Mouse (Mus musculus) B cell, adult (primary cell): Measurements from ENCODE around the gene Sbno2. TPM values are rescaled to one million over a fixed set of nuclear protein-coding genes. Genes with fewer than 3 reads are reported as not detected.

ENCODE experiments used
- total RNA-seq: library from RNA; stranded (reverse); gene quantifications from 4 replicates; pipeline ENCODE4 v1.2.4, GENCODE M21; 2023; ENCODE audit not compliant: inconsistent age

Sbno2 gene
- total RNA-seq = 109 to 122 TPM (median 117 TPM) in 4 replicates

GRCm38 (mm10) chr10:80105460-80105859, at the start of gene Sbno2:
TSS of gene Sbno2 (minus strand) at chr10:80105571.

GRCm38 (mm10) chr10:80147719-80148601, 42.6 kb upstream of the Sbno2 start, which contains the start of gene Midn:
TSS of gene Midn (plus strand) at chr10:80148272.

GRCm38 (mm10) chr10:80140666-80141035, 35.3 kb upstream of the Sbno2 start, which contains the start of gene Cbarp:
TSS of gene Cbarp (minus strand) at chr10:80140835.

GRCm38 (mm10) chr10:80138553-80139438, 33.4 kb upstream of the Sbno2 start, which contains the start of gene Atp5d:
TSS of gene Atp5d (plus strand) at chr10:80138632.

GRCm38 (mm10) chr10:80115290-80115943, 10.0 kb upstream of the Sbno2 start, which contains the start of gene Stk11:
TSS of gene Stk11 (plus strand) at chr10:80115803.

GRCm38 (mm10) chr10:80047041-80047565, 58.3 kb downstream of the Sbno2 start, which contains the start of gene Gpx4:
TSS of gene Gpx4 (plus strand) at chr10:80047166.

GRCm38 (mm10) chr10:80039559-80039979, 65.8 kb downstream of the Sbno2 start, which contains the start of gene Polr2e:
TSS of gene Polr2e (minus strand) at chr10:80039795.

GRCm38 (mm10) chr10:80016511-80016910, 88.9 kb downstream of the Sbno2 start, which contains the start of gene Arhgap45:
TSS of gene Arhgap45 (plus strand) at chr10:80016653.

Other genes with a start within 250 kb of the Sbno2 start
- not detected in 4 replicates for gene Prtn3, start 231.1 kb downstream of the Sbno2 start, total RNA-seq
- gene Plppr3, start 230.9 kb downstream of the Sbno2 start, total RNA-seq = 0.27 to 1.1 TPM (median 0.75 TPM) in 4 replicates
- gene Elane, start 219.3 kb downstream of the Sbno2 start, total RNA-seq = not detected in 4 replicates
- gene Cfd, start 214.7 kb downstream of the Sbno2 start, total RNA-seq = not detected in 4 replicates
- 76.7 to 86.8 TPM (median 80.6 TPM) in 4 replicates for gene Med16, start 196.6 kb downstream of the Sbno2 start, total RNA-seq
- gene Gm26602, start 194.7 kb downstream of the Sbno2 start, total RNA-seq = not detected in 4 replicates
- gene Kiss1r, start 188.6 kb downstream of the Sbno2 start, total RNA-seq = 0.16 to 0.90 TPM (median 0.41 TPM) in 4 replicates
- 97.6 to 112 TPM (median 107 TPM) in 4 replicates for gene R3hdm4, start 184.4 kb downstream of the Sbno2 start, total RNA-seq
- 33.9 to 40.6 TPM (median 35.9 TPM) in 4 replicates for gene Arid3a, start 178.5 kb downstream of the Sbno2 start, total RNA-seq
- gene Wdr18, start 145.4 kb downstream of the Sbno2 start, total RNA-seq = 40.2 to 51.6 TPM (median 44.7 TPM) in 4 replicates
- 0.21 TPM in 1 of 4 replicates, not detected in the others for gene Grin3b, start 134.9 kb downstream of the Sbno2 start, total RNA-seq
- 157 to 164 TPM (median 160 TPM) in 4 replicates for gene Tmem259, start 121.2 kb downstream of the Sbno2 start, total RNA-seq
- gene Cnn2, start 117.0 kb downstream of the Sbno2 start, total RNA-seq = 325 to 361 TPM (median 340 TPM) in 4 replicates
- gene Abca7, start 109.1 kb downstream of the Sbno2 start, total RNA-seq = 53.9 to 56.0 TPM (median 54.6 TPM) in 4 replicates
- gene Arhgap45, start 88.9 kb downstream of the Sbno2 start, total RNA-seq = 493 to 520 TPM (median 510 TPM) in 4 replicates
- 73.4 to 86.2 TPM (median 75.9 TPM) in 4 replicates for gene Polr2e, start 65.8 kb downstream of the Sbno2 start, total RNA-seq
- 124 to 132 TPM (median 128 TPM) in 4 replicates for gene Gpx4, start 58.4 kb downstream of the Sbno2 start, total RNA-seq
- 173 to 183 TPM (median 178 TPM) in 4 replicates for gene Stk11, start 10.2 kb upstream of the Sbno2 start, total RNA-seq
- 164 to 190 TPM (median 176 TPM) in 4 replicates for gene Atp5d, start 33.1 kb upstream of the Sbno2 start, total RNA-seq
- gene Cbarp, start 35.3 kb upstream of the Sbno2 start, total RNA-seq = 5.9 to 9.3 TPM (median 6.8 TPM) in 4 replicates
- gene Midn, start 42.7 kb upstream of the Sbno2 start, total RNA-seq = 143 to 168 TPM (median 155 TPM) in 4 replicates
- gene Cirbp, start 60.4 kb upstream of the Sbno2 start, total RNA-seq = 183 to 228 TPM (median 208 TPM) in 4 replicates
- gene 1600002K03Rik, start 67.4 kb upstream of the Sbno2 start, total RNA-seq = 10.6 to 16.3 TPM (median 15.1 TPM) in 4 replicates
- gene Efna2, start 73.9 kb upstream of the Sbno2 start, total RNA-seq = 0.24 to 0.51 TPM in 2 of 4 replicates, not detected in the others
- gene Mum1, start 120.9 kb upstream of the Sbno2 start, total RNA-seq = 54.4 to 64.3 TPM (median 58.3 TPM) in 4 replicates
- 92.8 to 97.3 TPM (median 95.1 TPM) in 4 replicates for gene Ndufs7, start 143.6 kb upstream of the Sbno2 start, total RNA-seq
- 1.1 to 3.1 TPM (median 1.8 TPM) in 4 replicates for gene Gamt, start 155.4 kb upstream of the Sbno2 start, total RNA-seq
- gene Dazap1, start 155.9 kb upstream of the Sbno2 start, total RNA-seq = 136 to 154 TPM (median 146 TPM) in 4 replicates
- gene Rps15, start 186.9 kb upstream of the Sbno2 start, total RNA-seq = 2,693 to 2,994 TPM (median 2,870 TPM) in 4 replicates
- gene Apc2, start 190.4 kb upstream of the Sbno2 start, total RNA-seq = 0.24 to 0.32 TPM (median 0.26 TPM) in 4 replicates
- gene 2310011J03Rik, start 215.0 kb upstream of the Sbno2 start, total RNA-seq = 22.2 to 28.8 TPM (median 26.5 TPM) in 4 replicates
- 0.57 to 1.9 TPM (median 1.1 TPM) in 4 replicates for gene Pcsk4, start 223.9 kb upstream of the Sbno2 start, total RNA-seq
- gene Reep6, start 224.4 kb upstream of the Sbno2 start, total RNA-seq = 0.42 TPM in 1 of 4 replicates, not detected in the others
- gene Adamtsl5, start 242.8 kb upstream of the Sbno2 start, total RNA-seq = not detected in 4 replicates